ENCODE assay signal across 11 mouse cellular contexts in the genomic region with DNA sequence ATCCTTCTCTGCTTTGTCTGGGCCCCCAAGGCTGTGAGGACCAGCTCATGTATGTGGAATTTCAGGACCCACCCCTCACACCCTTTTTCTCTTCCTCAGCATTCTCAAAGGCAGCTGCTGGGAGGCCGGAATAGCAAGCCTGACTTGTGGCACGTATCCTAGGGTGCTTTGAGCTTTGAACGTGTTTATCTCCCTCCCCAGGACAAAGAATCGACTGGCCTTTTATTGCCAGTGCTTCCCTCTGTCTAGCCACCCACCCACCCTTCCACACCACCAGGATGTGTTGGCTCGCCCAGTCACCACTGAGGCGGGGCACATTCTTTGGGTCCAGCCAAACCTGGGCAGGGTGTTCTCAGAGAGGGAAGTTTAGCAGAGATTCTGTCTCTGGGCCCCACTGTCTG. TPM values are rescaled to one million over a fixed set of nuclear protein-coding genes. Genes with fewer than 3 reads are reported as not detected.
DNase-seq lines count a peak whose midpoint lies in the region; ATAC-seq and TF ChIP-seq lines count a peak whose summit lies in the region.
"Had no signal": no experiment of that assay in that cellular context is flagged by ENCODE, and none has a peak within 500 bp of the region (broad histone marks: within the 10 kb centered on the region; RNA-seq: fewer than 3 reads in every experiment).

No protein-coding gene starts in this region.

- peaks cover 10% of the 10 kb centered on the region for H3K36me3 ChIP-seq in hindbrain, embryonic 16.5 days (ENCODE audit: control insufficient read depth, insufficient read depth, low read length)
- peaks cover 13% of the 10 kb centered on the region; the same call in 1 of the 2 replicates for H3K36me3 ChIP-seq in hindbrain, postnatal 0 days (ENCODE audit: insufficient read depth, low read length)
- peaks cover 26% of the 10 kb centered on the region for H3K36me3 ChIP-seq in heart, embryonic 10.5 days
- no peaks in the 10 kb centered on the region; the same call in 1 of the 2 replicates for H3K36me3 ChIP-seq in lung, postnatal 0 days (ENCODE audit: insufficient read depth, low read length)

- WGBS in hindbrain, embryonic 16.5 days: 39% methylated on average over 6 of the region's 6 CpGs
- WGBS in hindbrain, postnatal 0 days: 34% methylated on average over 6 of the region's 6 CpGs
- WGBS in heart, embryonic 10.5 days: 22% methylated on average over 6 of the region's 6 CpGs
- 34% methylated on average over 6 of the region's 6 CpGs for WGBS in lung, postnatal 0 days

- no peak for TF ChIP-seq CTCF in hindbrain, postnatal 0 days (IDR thresholded peaks at IDR 0.05; ENCODE audit: low read depth)
- TF ChIP-seq CTCF in lung, postnatal 0 days (IDR thresholded peaks at IDR 0.05): no peak

- no peaks in the 10 kb centered on the region for H3K9me3 ChIP-seq in hindbrain, embryonic 16.5 days (ENCODE audit: control insufficient read depth, low read length)
- no peaks in the 10 kb centered on the region for H3K9me3 ChIP-seq in hindbrain, postnatal 0 days (ENCODE audit: low read length)
- H3K9me3 ChIP-seq in heart, embryonic 10.5 days: no peaks in the 10 kb centered on the region
- no peaks in the 10 kb centered on the region for H3K9me3 ChIP-seq in lung, postnatal 0 days (ENCODE audit: low read length)
- H3K9me3 ChIP-seq: liver, embryonic 15.5 days; neural tube, embryonic 12.5 days had no signal

- no peak overlapping the region for H3K4me2 ChIP-seq in hindbrain, embryonic 16.5 days (ENCODE audit: low read length)
- H3K4me2 ChIP-seq in hindbrain, postnatal 0 days (ENCODE audit: low read depth, low read length): no peak overlapping the region
- no peak overlapping the region for H3K4me2 ChIP-seq in lung, postnatal 0 days (replicated peaks; ENCODE audit: low read depth, low read length)
- H3K4me2 ChIP-seq: liver, embryonic 15.5 days; neural tube, embryonic 12.5 days had no signal

- DNase-seq in hindbrain, postnatal 0 days (ENCODE audit: low spot score): no peak
- peak; percentile 90 for DNase-seq in Muller cell, postnatal 12 days (ENCODE audit: inconsistent ontology term)
- no peak for DNase-seq in heart, embryonic 10.5 days (ENCODE audit: low spot score)
- peak; percentile 42 for DNase-seq in lung, postnatal 0 days (ENCODE audit: low spot score)
- no peak for DNase-seq in thymus, postnatal 10 days (ENCODE audit: low spot score in 2 of 2)
- no peak for DNase-seq in gastrocnemius, adult 18-20 months (ENCODE audit: low spot score)
- no peak for DNase-seq in layer of hippocampus, postnatal 25 days (ENCODE audit: extremely low spot score in 1 of 2, low spot score in 1 of 2)
- DNase-seq: kidney, adult 9 months had no signal

- H3K27me3 ChIP-seq in hindbrain, embryonic 16.5 days (replicated peaks; ENCODE audit: control insufficient read depth, insufficient read depth, low read length): no peaks in the 10 kb centered on the region
- H3K27me3 ChIP-seq in hindbrain, postnatal 0 days (ENCODE audit: insufficient read depth, low read length): no peaks in the 10 kb centered on the region
- no peaks in the 10 kb centered on the region for H3K27me3 ChIP-seq in heart, embryonic 10.5 days (ENCODE audit: insufficient read depth, poor library complexity, severe bottlenecking)
- H3K27me3 ChIP-seq in lung, postnatal 0 days (replicated peaks; ENCODE audit: insufficient read depth, low read length): no peaks in the 10 kb centered on the region
- H3K27me3 ChIP-seq: liver, embryonic 15.5 days; neural tube, embryonic 12.5 days had no signal

- 0 out of 2 replicates have a peak overlapping the region, but pooled peaks have one; percentile 4 for H3K27ac ChIP-seq in hindbrain, embryonic 16.5 days (ENCODE audit: low read depth, low read length)
- no peak overlapping the region for H3K27ac ChIP-seq in hindbrain, postnatal 0 days
- peak overlapping the region; percentile 89 for H3K27ac ChIP-seq in heart, embryonic 10.5 days
- H3K27ac ChIP-seq in lung, postnatal 0 days (ENCODE audit: low read length): peak overlapping the region; percentile 45
- H3K27ac ChIP-seq: neural tube, embryonic 12.5 days had no signal

- no peaks in the 10 kb centered on the region for H3K4me1 ChIP-seq in hindbrain, embryonic 16.5 days (ENCODE audit: control insufficient read depth, insufficient read depth, low read depth, low read length)
- H3K4me1 ChIP-seq in hindbrain, postnatal 0 days (ENCODE audit: insufficient read depth, low read length): no peaks in the 10 kb centered on the region
- H3K4me1 ChIP-seq in heart, embryonic 10.5 days: peaks cover 58% of the 10 kb centered on the region
- peaks cover 4% of the 10 kb centered on the region; the same call in 1 of the 2 replicates for H3K4me1 ChIP-seq in lung, postnatal 0 days (ENCODE audit: insufficient read depth, low read depth, low read length)

- H3K4me3 ChIP-seq in hindbrain, embryonic 16.5 days (ENCODE audit: low read length): no peak overlapping the region
- no peak overlapping the region for H3K4me3 ChIP-seq in hindbrain, postnatal 0 days (ENCODE audit: low read length)
- no peak overlapping the region for H3K4me3 ChIP-seq in heart, embryonic 10.5 days
- H3K4me3 ChIP-seq in lung, postnatal 0 days (ENCODE audit: low read depth, low read length): no peak overlapping the region
- H3K4me3 ChIP-seq: liver, embryonic 15.5 days; neural tube, embryonic 12.5 days had no signal

- TF ChIP-seq EP300 in lung, postnatal 0 days (IDR thresholded peaks at IDR 0.05): no peak

- H3K9ac ChIP-seq in hindbrain, embryonic 16.5 days (ENCODE audit: low read depth, low read length): no peak overlapping the region
- H3K9ac ChIP-seq in hindbrain, postnatal 0 days (replicated peaks; ENCODE audit: low read length): no peak overlapping the region
- H3K9ac ChIP-seq in lung, postnatal 0 days (replicated peaks; ENCODE audit: low read depth): no peak overlapping the region
- H3K9ac ChIP-seq: liver, embryonic 15.5 days; neural tube, embryonic 12.5 days had no signal

- 0 out of 2 replicates have a peak, but pooled peaks have one; percentile 18 for ATAC-seq in hindbrain, embryonic 16.5 days
- no peak for ATAC-seq in hindbrain, postnatal 0 days
- peak; percentile 45 for ATAC-seq in lung, postnatal 0 days

RNA-seq across cellular contexts. Expression of gene Gm45521, which starts 3.0 kb away (rescaled TPM):
- polyA plus RNA-seq in hindbrain, embryonic 16.5 days (2015; fragmentation: Nextera tagmentation; extraction: Ambion mirVana): 0.40 TPM in 1 of 2 replicates, not detected in the other
- not detected in 2 replicates for total RNA-seq in hindbrain, postnatal 0 days (2014; rRNA removed)
- 0.23 TPM in 1 of 2 replicates, not detected in the other for polyA plus RNA-seq in hindbrain, postnatal 0 days (2015; fragmentation: Nextera tagmentation; extraction: Ambion mirVana)
- polyA plus RNA-seq in heart, embryonic 10.5 days (2016; fragmentation: Nextera tagmentation; extraction: Ambion mirVana): 0.20 and 0.59 TPM in 2 replicates
- polyA plus RNA-seq in lung, postnatal 0 days (2015; fragmentation: Nextera tagmentation; extraction: Ambion mirVana): not detected in 2 replicates
- not detected for total RNA-seq in gastrocnemius, adult 18-20 months (2021)
- not detected for total RNA-seq in layer of hippocampus, postnatal 25 days (2021)
- polyA plus RNA-seq: liver, embryonic 15.5 days; neural tube, embryonic 12.5 days had no signal

RNA-seq across cellular contexts. Expression of gene Dnase1l3, which starts 40.3 kb away (rescaled TPM):
- 0.05 and 0.08 TPM in 2 replicates for polyA plus RNA-seq in hindbrain, embryonic 16.5 days (2015; fragmentation: Nextera tagmentation; extraction: Ambion mirVana)
- total RNA-seq in hindbrain, postnatal 0 days (2014; rRNA removed): not detected in 2 replicates
- polyA plus RNA-seq in hindbrain, postnatal 0 days (2015; fragmentation: Nextera tagmentation; extraction: Ambion mirVana): 0.05 and 0.09 TPM in 2 replicates
- not detected in 2 replicates for polyA plus RNA-seq in heart, embryonic 10.5 days (2016; fragmentation: Nextera tagmentation; extraction: Ambion mirVana)
- polyA plus RNA-seq in lung, postnatal 0 days (2015; fragmentation: Nextera tagmentation; extraction: Ambion mirVana): 0.02 and 0.07 TPM in 2 replicates
- not detected for total RNA-seq in gastrocnemius, adult 18-20 months (2021)
- under 1 TPM in 1 of 2 experiments, not detected in 1; 0.07 TPM for total RNA-seq in layer of hippocampus, postnatal 25 days (2021)

RNA-seq across cellular contexts. Expression of gene Abhd6, which starts 48.6 kb away (rescaled TPM):
- 39.3 and 42.5 TPM in 2 replicates for polyA plus RNA-seq in hindbrain, embryonic 16.5 days (2015; fragmentation: Nextera tagmentation; extraction: Ambion mirVana)
- 14.8 and 15.8 TPM in 2 replicates for total RNA-seq in hindbrain, postnatal 0 days (2014; rRNA removed)
- 33.5 and 36.5 TPM in 2 replicates for polyA plus RNA-seq in hindbrain, postnatal 0 days (2015; fragmentation: Nextera tagmentation; extraction: Ambion mirVana)
- 9.2 and 16.0 TPM in 2 replicates for polyA plus RNA-seq in heart, embryonic 10.5 days (2016; fragmentation: Nextera tagmentation; extraction: Ambion mirVana)
- polyA plus RNA-seq in lung, postnatal 0 days (2015; fragmentation: Nextera tagmentation; extraction: Ambion mirVana): 10.8 and 11.9 TPM in 2 replicates
- 1 to 10 TPM; 7.6 to 8.6 TPM for total RNA-seq in gastrocnemius, adult 18-20 months (2021)
- 10 to 100 TPM; 70.1 to 78.5 TPM for total RNA-seq in layer of hippocampus, postnatal 25 days (2021)

Comparison
In these comparisons a context has a peak if more than half of its experiments do, and no peak if none do; other contexts are left out.
1. DNase-seq: peak in Muller cell, postnatal 12 days (single experiment) and lung, postnatal 0 days (single experiment); none in hindbrain, postnatal 0 days (single experiment), heart, embryonic 10.5 days (single experiment), thymus, postnatal 10 days (0 of 2), gastrocnemius, adult 18-20 months (single experiment) and layer of hippocampus, postnatal 25 days (0 of 2).